Mouse (Mus musculus): ENCODE measurements at regions not wholly inside any gene's neighbourhood (a gene's known extent, or its start where the extent isn't known, plus 50 kb on each side); places are given as distances from the start of the nearest gene placed in this dataset.

DNA sequence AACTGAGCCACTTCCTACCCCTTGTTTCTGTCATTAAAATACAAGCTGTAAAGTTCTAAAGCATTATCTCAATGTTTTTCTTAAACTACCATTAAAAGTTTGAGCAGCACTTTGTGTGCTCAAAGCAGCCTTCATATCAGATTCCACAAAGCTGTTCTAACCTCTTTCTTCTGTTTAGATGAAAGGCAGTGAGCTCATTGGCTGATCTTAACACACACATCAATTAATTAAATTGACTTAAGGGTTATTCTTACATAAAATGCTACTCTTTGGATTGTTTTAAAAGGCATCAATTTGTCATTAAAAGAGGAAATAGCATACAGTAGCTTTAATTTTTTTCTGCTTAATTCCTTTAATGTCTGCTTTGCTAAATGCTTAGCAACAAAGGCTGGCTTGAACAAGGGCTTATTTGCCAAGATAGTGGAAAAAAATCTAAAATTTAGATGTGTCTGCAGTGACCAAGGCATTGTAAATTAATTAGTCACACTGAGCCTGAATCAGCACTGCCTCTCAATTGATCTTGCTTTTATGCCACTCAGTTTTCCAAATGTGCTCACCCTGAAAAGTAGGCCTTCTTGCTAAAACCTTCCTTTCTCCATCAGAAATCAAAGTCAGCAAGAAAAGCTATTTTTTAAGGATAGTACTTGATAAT, 777.5 kb downstream of the Tmem114 start:
- peak; percentile 66; the same call in 1 of the 2 replicates for ATAC-seq (ENCODE audit: low FRiP score, low TSS enrichment)
- Histone ChIP-seq H3K4me2 (replicated peaks; ENCODE audit: low read depth, low read length) (no peak overlapping the region), H3K9ac (ENCODE audit: low read depth, low read length) (no peak overlapping the region), H3K9me3 (ENCODE audit: control insufficient read depth, low read length) (no peaks in the 10 kb centered on the region), H3K4me1 (ENCODE audit: control insufficient read depth, insufficient read depth, low read length) (no peaks in the 10 kb centered on the region), H3K4me3 (ENCODE audit: low read length) (no peak overlapping the region), H3K27ac (ENCODE audit: low read depth, low read length) (no peak overlapping the region), H3K36me3 (ENCODE audit: control insufficient read depth, insufficient read depth, low read length) (no peaks in the 10 kb centered on the region), H3K27me3 (ENCODE audit: control insufficient read depth, insufficient read depth, low read length) (no peaks in the 10 kb centered on the region)

DNA sequence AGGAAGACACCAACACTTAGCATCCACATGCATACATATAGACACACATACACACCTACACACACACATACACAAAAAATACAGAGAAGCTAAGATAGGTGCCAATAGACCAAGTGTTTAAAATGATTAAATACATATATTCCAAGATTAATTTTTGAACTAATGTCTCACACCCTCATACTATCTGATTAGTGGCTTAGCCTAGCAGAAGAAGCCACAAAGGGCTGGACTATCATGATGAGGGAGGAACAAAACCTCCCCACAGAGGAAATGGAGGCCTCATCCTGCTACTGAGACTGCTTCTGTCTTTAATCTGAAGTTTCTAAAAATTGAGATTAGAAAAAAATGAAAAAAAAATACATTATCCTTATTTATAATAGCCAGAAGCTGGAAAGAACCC, 780.6 kb downstream of the Tmem114 start:
- Histone ChIP-seq H3K27me3 (ENCODE audit: control insufficient read depth, insufficient read depth, low read length) (no peaks in the 10 kb centered on the region), H3K27ac (ENCODE audit: low read depth, low read length) (no peak overlapping the region), H3K4me1 (ENCODE audit: control insufficient read depth, insufficient read depth, low read length) (no peaks in the 10 kb centered on the region), H3K9me3 (ENCODE audit: control insufficient read depth, low read length) (no peaks in the 10 kb centered on the region), H3K4me2 (replicated peaks; ENCODE audit: low read depth, low read length) (no peak overlapping the region), H3K36me3 (ENCODE audit: control insufficient read depth, insufficient read depth, low read length) (no peaks in the 10 kb centered on the region), H3K9ac (ENCODE audit: low read depth, low read length) (no peak overlapping the region), H3K4me3 (ENCODE audit: low read length) (no peak overlapping the region)
- ATAC-seq (ENCODE audit: low FRiP score, low TSS enrichment): no peak

DNA sequence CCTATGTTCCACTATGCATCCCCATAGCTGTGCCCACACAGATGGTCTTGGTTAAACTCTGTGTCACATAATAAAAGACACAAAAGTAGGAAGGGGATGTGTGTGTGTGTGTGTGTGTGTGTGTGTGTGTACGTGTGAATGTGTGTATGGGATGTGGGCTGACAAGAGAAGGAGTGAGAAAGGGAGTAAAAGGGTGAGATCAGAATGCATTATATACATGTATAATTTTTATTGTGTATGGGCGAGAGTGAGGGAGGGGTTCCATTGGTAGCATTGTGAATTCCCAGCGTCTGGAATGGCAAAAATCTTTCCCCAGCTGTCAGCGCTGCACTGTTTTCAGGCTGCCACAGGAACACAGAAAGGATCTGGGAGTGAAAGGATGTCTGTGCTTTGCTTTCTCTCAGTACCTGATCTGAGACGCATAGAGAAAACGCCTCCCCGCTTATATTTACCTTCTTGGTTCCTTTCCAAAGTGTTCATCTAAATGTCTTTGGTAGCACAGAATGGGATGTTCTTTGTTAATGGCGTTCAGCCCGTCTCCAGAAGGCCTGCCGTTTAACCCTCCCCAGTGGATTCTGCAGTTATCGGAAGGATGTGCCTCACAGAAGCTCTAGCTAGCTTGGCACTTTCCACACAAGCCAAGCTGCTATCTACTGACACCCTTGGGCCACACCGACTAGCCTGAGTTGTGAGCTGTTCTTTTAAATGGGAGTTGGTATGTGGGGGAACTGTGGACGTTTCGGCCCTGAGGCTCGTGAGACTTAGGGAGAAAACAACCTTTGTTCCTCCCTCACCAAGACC, 785.8 kb downstream of the Tmem114 start:
- Histone ChIP-seq H3K27me3 (ENCODE audit: control insufficient read depth, insufficient read depth, low read length) (no peaks in the 10 kb centered on the region), H3K27ac (ENCODE audit: low read depth, low read length) (no peak overlapping the region), H3K9me3 (ENCODE audit: control insufficient read depth, low read length) (no peaks in the 10 kb centered on the region), H3K9ac (ENCODE audit: low read depth, low read length) (no peak overlapping the region), H3K4me3 (ENCODE audit: low read length) (no peak overlapping the region), H3K36me3 (ENCODE audit: control insufficient read depth, insufficient read depth, low read length) (no peaks in the 10 kb centered on the region), H3K4me2 (replicated peaks; ENCODE audit: low read depth, low read length) (no peak overlapping the region), H3K4me1 (ENCODE audit: control insufficient read depth, insufficient read depth, low read length) (no peaks in the 10 kb centered on the region)
- 75% methylated on average over 15 of the region's 15 CpGs for WGBS
- no peak for ATAC-seq (ENCODE audit: low FRiP score, low TSS enrichment)

DNA sequence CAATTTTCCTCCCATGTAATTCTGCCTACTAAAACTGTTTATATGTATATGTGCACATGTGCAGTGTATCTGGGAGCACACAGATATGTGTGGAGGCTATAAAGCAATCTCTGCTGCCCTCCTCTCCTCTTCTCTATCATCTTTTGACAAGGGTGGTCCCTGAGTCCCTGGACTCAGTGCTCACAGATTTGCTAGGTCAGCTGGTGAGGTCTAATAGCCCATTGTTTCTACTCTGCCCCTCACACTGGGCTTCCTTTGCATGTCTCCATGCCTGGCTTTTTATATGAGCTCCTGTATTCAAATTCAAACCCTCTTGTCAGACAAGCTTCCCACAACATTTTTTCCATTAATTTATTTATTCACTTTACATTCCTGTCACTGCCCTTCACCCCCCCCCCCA, 786.9 kb downstream of the Tmem114 start:
- no peak overlapping the region for H3K9ac ChIP-seq (ENCODE audit: low read depth, low read length)
- H3K36me3 ChIP-seq (ENCODE audit: control insufficient read depth, insufficient read depth, low read length): no peaks in the 10 kb centered on the region
- no peaks in the 10 kb centered on the region for H3K27me3 ChIP-seq (ENCODE audit: control insufficient read depth, insufficient read depth, low read length)
- no peaks in the 10 kb centered on the region for H3K4me1 ChIP-seq (ENCODE audit: control insufficient read depth, insufficient read depth, low read length)
- no peak overlapping the region for H3K4me2 ChIP-seq (replicated peaks; ENCODE audit: low read depth, low read length)
- H3K9me3 ChIP-seq (ENCODE audit: control insufficient read depth, low read length): no peaks in the 10 kb centered on the region
- ATAC-seq (ENCODE audit: low FRiP score, low TSS enrichment): no peak
- H3K27ac ChIP-seq (ENCODE audit: low read depth, low read length): no peak overlapping the region
- H3K4me3 ChIP-seq (ENCODE audit: low read length): no peak overlapping the region

DNA sequence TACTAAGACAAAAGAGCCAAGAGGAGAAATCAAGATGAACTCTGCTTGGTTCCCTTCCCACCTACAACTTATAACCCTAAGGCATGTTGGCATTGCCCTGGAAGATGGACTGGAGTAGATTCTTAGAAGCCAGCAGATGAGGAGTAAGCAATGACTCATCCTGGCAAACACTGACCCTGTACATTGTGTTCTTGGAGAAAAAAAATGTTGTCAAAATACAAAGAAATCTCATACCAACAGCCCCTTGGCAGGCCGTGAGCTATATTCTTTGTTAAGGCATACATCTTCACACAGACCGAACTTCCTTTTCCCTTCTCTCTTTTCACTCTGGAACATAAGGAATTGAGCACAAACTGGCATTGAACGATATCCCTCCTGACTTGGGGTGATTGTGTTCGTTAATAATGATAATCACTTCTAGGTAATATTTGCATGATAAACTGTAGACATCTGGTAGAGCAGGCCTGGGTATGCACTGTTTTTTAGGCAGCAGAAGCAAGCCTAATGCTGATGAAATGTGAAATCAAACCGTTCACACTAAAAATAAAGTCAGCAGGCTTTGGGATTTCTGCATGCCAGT, 787.7 kb downstream of the Tmem114 start:
- Histone ChIP-seq H3K4me1 (ENCODE audit: control insufficient read depth, insufficient read depth, low read length) (no peaks in the 10 kb centered on the region; the same call in 1 of the 2 replicates), H3K4me3 (ENCODE audit: low read length) (no peak overlapping the region), H3K9ac (ENCODE audit: low read depth, low read length) (no peak overlapping the region), H3K4me2 (replicated peaks; ENCODE audit: low read depth, low read length) (no peak overlapping the region), H3K27me3 (ENCODE audit: control insufficient read depth, insufficient read depth, low read length) (no peaks in the 10 kb centered on the region), H3K36me3 (ENCODE audit: control insufficient read depth, insufficient read depth, low read length) (no peaks in the 10 kb centered on the region), H3K9me3 (ENCODE audit: control insufficient read depth, low read length) (no peaks in the 10 kb centered on the region), H3K27ac (ENCODE audit: low read depth, low read length) (no peak overlapping the region)
- no peak for ATAC-seq (ENCODE audit: low FRiP score, low TSS enrichment)
- WGBS: 86% methylated on average over 5 of the region's 5 CpGs

DNA sequence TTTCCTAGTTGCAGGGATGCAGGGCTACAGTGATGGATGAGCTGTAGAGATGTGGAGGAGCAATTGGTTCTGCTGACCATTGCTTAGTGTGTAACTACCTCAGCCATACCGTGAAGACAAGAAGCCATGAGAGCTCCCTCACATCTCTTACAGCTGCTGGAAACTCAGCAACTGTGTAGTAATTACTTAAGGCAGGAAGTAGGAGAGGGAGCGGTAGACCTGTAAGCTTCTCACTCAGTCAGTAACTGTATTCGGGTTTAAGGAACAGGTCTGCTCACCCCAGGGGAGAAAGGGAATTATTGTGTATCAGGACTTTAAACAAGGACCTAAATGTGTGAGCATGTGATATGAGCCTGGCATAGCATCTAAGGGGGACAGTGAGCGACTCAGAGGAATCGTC, 788.6 kb downstream of the Tmem114 start:
- 63% methylated on average over 5 of the region's 5 CpGs for WGBS
- Histone ChIP-seq H3K4me2 (replicated peaks; ENCODE audit: low read depth, low read length) (no peak overlapping the region), H3K36me3 (ENCODE audit: control insufficient read depth, insufficient read depth, low read length) (no peaks in the 10 kb centered on the region)

DNA sequence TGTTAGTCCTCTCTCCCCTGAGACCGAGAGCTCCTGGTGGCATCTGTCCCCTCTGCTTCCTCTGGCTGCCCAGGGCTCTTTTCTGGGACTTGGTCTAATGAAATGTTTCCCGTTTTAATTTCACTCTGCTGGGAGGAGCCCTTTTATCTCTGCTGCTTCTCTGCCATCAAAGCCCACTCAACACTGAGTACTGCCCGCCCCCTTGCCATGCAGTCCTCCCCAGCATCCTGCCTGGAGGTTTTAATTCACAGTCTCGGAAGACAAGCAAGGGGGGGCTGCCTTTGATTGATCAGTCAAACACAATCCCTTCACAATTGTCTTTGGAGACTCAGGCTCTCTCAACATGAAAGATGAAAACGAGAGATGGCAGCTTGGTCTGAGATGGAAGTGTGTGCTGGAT, 792.5 kb downstream of the Tmem114 start:
- no peak overlapping the region for H3K4me2 ChIP-seq (replicated peaks; ENCODE audit: low read depth, low read length)
- 11% methylated on average over 5 of the region's 5 CpGs for WGBS
- H3K27ac ChIP-seq (ENCODE audit: low read depth, low read length): no peak overlapping the region
- no peaks in the 10 kb centered on the region for H3K27me3 ChIP-seq (ENCODE audit: control insufficient read depth, insufficient read depth, low read length)
- no peak overlapping the region for H3K4me3 ChIP-seq (ENCODE audit: low read length)
- no peaks in the 10 kb centered on the region; the same call in 1 of the 2 replicates for H3K4me1 ChIP-seq (ENCODE audit: control insufficient read depth, insufficient read depth, low read length)
- no peak overlapping the region for H3K9ac ChIP-seq (ENCODE audit: low read depth, low read length)
- H3K9me3 ChIP-seq (ENCODE audit: control insufficient read depth, low read length): no peaks in the 10 kb centered on the region
- no peak for ATAC-seq (ENCODE audit: low FRiP score, low TSS enrichment)
- no peaks in the 10 kb centered on the region for H3K36me3 ChIP-seq (ENCODE audit: control insufficient read depth, insufficient read depth, low read length)

More for the DNA sequence above, 788.6 kb downstream of the Tmem114 start:
- H3K9me3 ChIP-seq (ENCODE audit: control insufficient read depth, low read length): no peaks in the 10 kb centered on the region
- H3K9ac ChIP-seq (ENCODE audit: low read depth, low read length): no peak overlapping the region
- H3K4me3 ChIP-seq (ENCODE audit: low read length): no peak overlapping the region
- H3K4me1 ChIP-seq (ENCODE audit: control insufficient read depth, insufficient read depth, low read length): no peaks in the 10 kb centered on the region; the same call in 1 of the 2 replicates
- H3K27me3 ChIP-seq (ENCODE audit: control insufficient read depth, insufficient read depth, low read length): no peaks in the 10 kb centered on the region
- no peak for ATAC-seq (ENCODE audit: low FRiP score, low TSS enrichment)
- no peak overlapping the region for H3K27ac ChIP-seq (ENCODE audit: low read depth, low read length)

DNA sequence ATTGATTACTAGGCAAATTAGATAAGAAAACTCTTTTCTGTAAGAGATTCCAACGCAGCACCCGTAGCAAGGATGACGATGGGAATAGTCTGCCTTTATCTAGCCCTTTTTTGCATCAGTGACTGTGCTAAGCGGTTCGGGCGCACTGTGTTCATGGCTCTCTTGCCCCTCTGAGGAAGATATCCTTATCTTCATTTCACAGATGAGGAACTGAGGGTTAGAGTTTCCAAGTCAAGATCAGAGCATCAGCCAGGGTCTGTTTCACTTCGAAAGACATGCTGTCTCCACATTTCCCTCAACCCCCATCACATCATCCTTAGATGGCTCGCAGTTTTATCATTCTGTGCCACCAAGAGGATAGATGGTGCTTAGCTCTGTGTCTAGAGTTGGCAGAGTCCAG, 796.6 kb downstream of the Tmem114 start:
- no peak overlapping the region for H3K4me3 ChIP-seq (ENCODE audit: low read length)
- 63% methylated on average over 8 of the region's 8 CpGs for WGBS
- no peak overlapping the region for H3K9ac ChIP-seq (ENCODE audit: low read depth, low read length)
- no peak overlapping the region for H3K4me2 ChIP-seq (replicated peaks; ENCODE audit: low read depth, low read length)
- H3K36me3 ChIP-seq (ENCODE audit: control insufficient read depth, insufficient read depth, low read length): no peaks in the 10 kb centered on the region
- H3K27ac ChIP-seq (ENCODE audit: low read depth, low read length): no peak overlapping the region
- H3K9me3 ChIP-seq (ENCODE audit: control insufficient read depth, low read length): no peaks in the 10 kb centered on the region
- H3K4me1 ChIP-seq (ENCODE audit: control insufficient read depth, insufficient read depth, low read length): no peaks in the 10 kb centered on the region; the same call in 1 of the 2 replicates
- no peak for ATAC-seq (ENCODE audit: low FRiP score, low TSS enrichment)
- H3K27me3 ChIP-seq (ENCODE audit: control insufficient read depth, insufficient read depth, low read length): no peaks in the 10 kb centered on the region

DNA sequence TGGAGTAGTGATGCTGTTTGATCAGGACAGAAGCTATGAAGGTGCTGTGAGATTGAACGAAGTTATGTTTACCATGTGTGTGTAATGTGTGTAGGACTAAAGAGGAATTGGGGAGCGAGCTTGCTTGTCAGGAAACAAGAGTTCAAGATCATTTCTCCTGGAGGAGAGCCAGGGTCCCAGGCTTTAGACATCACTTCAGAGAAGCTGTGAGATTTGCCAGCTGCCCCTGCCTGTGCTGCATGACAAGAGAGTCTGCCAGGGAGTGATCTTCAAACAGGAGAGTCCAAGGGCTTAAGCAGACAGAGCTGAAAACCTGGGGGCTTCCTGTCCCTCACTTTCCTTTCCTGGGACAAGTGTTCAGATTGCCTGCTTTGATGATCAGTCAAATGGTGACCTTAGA, 818.3 kb downstream of the Tmem114 start:
- Histone ChIP-seq H3K27me3 (ENCODE audit: control insufficient read depth, insufficient read depth, low read length) (no peaks in the 10 kb centered on the region), H3K9me3 (ENCODE audit: control insufficient read depth, low read length) (no peaks in the 10 kb centered on the region), H3K4me3 (ENCODE audit: low read length) (no peak overlapping the region), H3K9ac (ENCODE audit: low read depth, low read length) (no peak overlapping the region), H3K36me3 (ENCODE audit: control insufficient read depth, insufficient read depth, low read length) (no peaks in the 10 kb centered on the region), H3K4me2 (replicated peaks; ENCODE audit: low read depth, low read length) (no peak overlapping the region), H3K27ac (ENCODE audit: low read depth, low read length) (no peak overlapping the region), H3K4me1 (ENCODE audit: control insufficient read depth, insufficient read depth, low read length) (no peaks in the 10 kb centered on the region)
- ATAC-seq (ENCODE audit: low FRiP score, low TSS enrichment): no peak
- 52% methylated on average over 2 of the region's 2 CpGs for WGBS

Measured in kidney, embryonic 14.5 days (tissue).